ENCODE assay signal across 13 mouse cellular contexts in the genomic region with DNA sequence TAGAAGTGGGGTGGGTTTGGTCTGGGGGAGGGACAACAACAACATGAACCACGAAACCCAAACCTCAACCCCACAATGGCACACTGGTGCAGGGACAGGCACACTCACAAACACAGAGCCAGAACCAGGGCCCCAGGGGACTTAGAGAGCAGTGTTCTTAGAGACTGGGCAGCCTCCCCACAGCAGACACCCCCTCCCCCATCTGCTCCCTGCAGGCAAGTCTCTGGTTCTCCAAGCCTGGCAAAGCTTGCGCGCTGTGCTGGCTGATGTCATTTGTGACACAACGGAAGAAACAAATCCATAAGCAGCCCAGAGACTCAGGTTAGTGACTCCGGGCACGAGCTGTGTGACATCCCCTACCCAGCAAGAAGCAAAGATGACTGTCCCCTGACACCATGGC. TPM values are rescaled to one million over a fixed set of nuclear protein-coding genes. Genes with fewer than 3 reads are reported as not detected.
A peak's percentile ranks its signal among the peaks of the same experiment; 100 is the strongest.
DNase-seq lines count a peak whose midpoint lies in the region; ATAC-seq lines count a peak whose summit lies in the region.
"Had no signal": no experiment of that assay in that cellular context is flagged by ENCODE, and none has a peak within 500 bp of the region (broad histone marks: within the 10 kb centered on the region; RNA-seq: fewer than 3 reads in every experiment).

No protein-coding gene starts in this region.

- no peaks in the 10 kb centered on the region for H3K4me1 ChIP-seq in midbrain, embryonic 14.5 days (ENCODE audit: control insufficient read depth, insufficient read depth, low read length)
- H3K4me1 ChIP-seq in midbrain, embryonic 13.5 days (replicated peaks), result peaks cover 10% of the 10 kb centered on the region; the same call in 1 of the 2 replicates
- H3K4me1 ChIP-seq: liver, embryonic 15.5 days had no signal

- no peaks in the 10 kb centered on the region for H3K36me3 ChIP-seq in midbrain, embryonic 14.5 days (ENCODE audit: control insufficient read depth, insufficient read depth, low read length)
- no peaks in the 10 kb centered on the region for H3K36me3 ChIP-seq in midbrain, embryonic 13.5 days
- H3K36me3 ChIP-seq: heart, embryonic 15.5 days; liver, embryonic 15.5 days; midbrain, embryonic 12.5 days had no signal

- H3K4me2 ChIP-seq in midbrain, embryonic 14.5 days (ENCODE audit: low read length), result no peak overlapping the region
- no peak overlapping the region for H3K4me2 ChIP-seq in midbrain, embryonic 13.5 days (replicated peaks)
- H3K4me2 ChIP-seq: heart, embryonic 15.5 days; liver, embryonic 15.5 days; midbrain, embryonic 12.5 days had no signal

- no peaks in the 10 kb centered on the region for H3K9me3 ChIP-seq in midbrain, embryonic 14.5 days (ENCODE audit: control insufficient read depth, low read length)
- H3K9me3 ChIP-seq in midbrain, embryonic 13.5 days, result no peaks in the 10 kb centered on the region
- H3K9me3 ChIP-seq: heart, embryonic 15.5 days; liver, embryonic 15.5 days; midbrain, embryonic 12.5 days had no signal

- DNase-seq in heart, postnatal 10 days, result peak; percentile 41 to 45
- no peak for DNase-seq in heart, adult 8-10 months (ENCODE audit: low spot score)
- DNase-seq in midbrain, embryonic 14.5 days, result peak; percentile 52
- peak; percentile 80 for DNase-seq in adrenal gland, postnatal 10 days
- DNase-seq in gastrocnemius, postnatal 14 days, result peak; percentile 50
- DNase-seq: kidney, postnatal 36 days had no signal

- H3K27ac ChIP-seq in midbrain, embryonic 14.5 days (replicated peaks; ENCODE audit: low read depth, low read length), result no peak overlapping the region
- H3K27ac ChIP-seq in midbrain, embryonic 13.5 days, result no peak overlapping the region
- H3K27ac ChIP-seq: heart, embryonic 15.5 days; liver, embryonic 15.5 days; midbrain, embryonic 12.5 days had no signal

- H3K4me3 ChIP-seq in midbrain, embryonic 14.5 days (replicated peaks; ENCODE audit: low read depth, low read length), result no peak overlapping the region
- no peak overlapping the region for H3K4me3 ChIP-seq in midbrain, embryonic 13.5 days (replicated peaks)
- H3K4me3 ChIP-seq: heart, embryonic 15.5 days; liver, embryonic 15.5 days; midbrain, embryonic 12.5 days had no signal

- 62% methylated on average over 6 of the region's 6 CpGs for WGBS in midbrain, embryonic 14.5 days
- 65% methylated on average over 6 of the region's 6 CpGs for WGBS in midbrain, embryonic 13.5 days

- no peaks in the 10 kb centered on the region for H3K27me3 ChIP-seq in midbrain, embryonic 14.5 days (ENCODE audit: control insufficient read depth, insufficient read depth, low read length)
- peaks cover 38% of the 10 kb centered on the region for H3K27me3 ChIP-seq in midbrain, embryonic 13.5 days

- H3K9ac ChIP-seq in midbrain, embryonic 14.5 days (replicated peaks; ENCODE audit: low read length), result no peak overlapping the region
- no peak overlapping the region for H3K9ac ChIP-seq in midbrain, embryonic 13.5 days (replicated peaks)
- H3K9ac ChIP-seq: heart, embryonic 15.5 days; liver, embryonic 15.5 days; midbrain, embryonic 12.5 days had no signal

- no peak for ATAC-seq in midbrain, embryonic 14.5 days (ENCODE audit: low FRiP score, low TSS enrichment)
- no peak; the same call in 1 of the 2 replicates for ATAC-seq in midbrain, embryonic 13.5 days
- no peak for ATAC-seq in megakaryocyte, adult 5-6 weeks (ENCODE audit: poor library complexity, severe bottlenecking)
- ATAC-seq in inflammation-experienced regulatory T-cells, adult 6 months, result no peak

- intact Hi-C loops in heart, postnatal 10 days (cut with DNase I), result loop anchor here (5.0 kb wide), 1 partner anchor 149 kb away; no protein-coding TSS in a partner anchor
- intact Hi-C loops in gastrocnemius, postnatal 14 days (cut with DNase I; ENCODE audit: low total_unique reads), result no loop called here

RNA-seq across cellular contexts. Expression of a gene that starts 7.1 kb away (rescaled TPM):
- 1 to 10 TPM; 3.3 to 3.5 TPM for total RNA-seq in heart, postnatal 10 days (2021)
- total RNA-seq in heart, adult 8-10 months (2022), result 1 to 10 TPM; 1.6 to 2.4 (median 2.2) TPM
- polyA plus RNA-seq in midbrain, embryonic 14.5 days (2014; fragmentation: Nextera tagmentation; extraction: Ambion mirVana), result 3.7 and 3.9 TPM in 2 replicates
- 3.2 and 3.9 TPM in 2 replicates for polyA plus RNA-seq in midbrain, embryonic 13.5 days (2015; fragmentation: Nextera tagmentation; extraction: Ambion mirVana)
- 1 to 10 TPM; 4.1 to 7.7 TPM for total RNA-seq in adrenal gland, postnatal 10 days (2021)
- 10 to 100 TPM; 15.7 to 18.5 TPM for total RNA-seq in gastrocnemius, postnatal 14 days (2021)
- not detected in 2 replicates for total RNA-seq in megakaryocyte, adult 5-6 weeks (2015)
- total RNA-seq in megakaryocyte, adult 5-6 weeks (2017), result not detected in 2 replicates
- not detected for polyA plus RNA-seq in inflammation-experienced regulatory T-cells, adult 6 months (2017; shearing (Covaris generic))
- total RNA-seq: neutrophil, adult 5-6 weeks had no signal
